Mouse (Mus musculus) urinary bladder, adult 18-20 months (tissue): ENCODE data around the gene Sh3bgrl3.

Source experiments
- DNase-seq, 2 experiments: peaks; one replicate each; pipeline ENCODE4 v3.0.0; 2022; ENCODE audit warnings: low spot score in 2 of 2, mixed read lengths in 2 of 2

Sh3bgrl3 gene

GRCm38 (mm10) chr4:134128983-134129362 lies 384 bp upstream of the Sh3bgrl3 start:
- DNase-seq = peak in 1 of 2 experiments; percentile 64

- no peak for DNase-seq
These were observed 796 bp downstream of the Sh3bgrl3 start for GRCm38 (mm10) chr4:134127793-134128192.

GRCm38 (mm10) chr4:134127121-134127455 lies 1.5 kb downstream of the Sh3bgrl3 start:
- no peak for DNase-seq

GRCm38 (mm10) chr4:134126300-134127120 lies 2.1 kb downstream of the Sh3bgrl3 start:
- no peak for DNase-seq

DNA sequence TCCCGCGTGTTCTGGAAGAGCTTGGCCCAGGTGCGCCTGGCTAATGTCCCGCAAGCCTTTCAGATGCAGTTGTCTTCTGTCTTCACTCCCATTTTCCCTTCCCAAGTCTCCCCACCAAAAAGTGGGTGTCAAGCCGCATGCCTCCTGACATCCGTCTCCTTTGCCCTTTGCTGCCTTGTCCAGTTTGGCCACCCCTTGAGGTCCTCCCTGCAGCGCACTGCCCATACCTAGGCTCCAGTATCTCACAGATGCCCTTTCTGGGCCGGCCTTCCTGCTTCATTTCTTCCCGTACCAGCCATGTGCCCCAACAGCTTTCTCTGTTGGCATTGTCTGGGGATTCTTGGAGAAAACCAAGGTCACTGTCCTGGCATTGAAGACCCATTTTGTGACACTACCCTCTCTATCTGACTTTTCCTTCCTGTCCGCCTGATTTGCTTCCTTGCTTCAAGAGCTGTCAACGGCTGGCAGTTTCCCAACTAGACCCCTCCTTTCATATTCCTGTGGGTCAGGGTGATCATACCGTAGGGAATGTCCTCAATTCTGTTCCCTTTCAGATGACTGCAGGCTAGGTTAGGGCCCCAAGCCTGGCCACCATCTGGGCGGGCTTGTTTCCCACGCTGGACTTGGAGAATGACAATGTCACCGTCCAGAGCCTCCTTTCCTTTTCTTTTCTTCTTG lies 3.1 kb downstream of the Sh3bgrl3 start:
- DNase-seq = no peak

GRCm38 (mm10) chr4:134123680-134124551 lies 4.7 kb downstream of the Sh3bgrl3 start:
- DNase-seq = peak in 1 of 2 experiments; percentile 32

DNA sequence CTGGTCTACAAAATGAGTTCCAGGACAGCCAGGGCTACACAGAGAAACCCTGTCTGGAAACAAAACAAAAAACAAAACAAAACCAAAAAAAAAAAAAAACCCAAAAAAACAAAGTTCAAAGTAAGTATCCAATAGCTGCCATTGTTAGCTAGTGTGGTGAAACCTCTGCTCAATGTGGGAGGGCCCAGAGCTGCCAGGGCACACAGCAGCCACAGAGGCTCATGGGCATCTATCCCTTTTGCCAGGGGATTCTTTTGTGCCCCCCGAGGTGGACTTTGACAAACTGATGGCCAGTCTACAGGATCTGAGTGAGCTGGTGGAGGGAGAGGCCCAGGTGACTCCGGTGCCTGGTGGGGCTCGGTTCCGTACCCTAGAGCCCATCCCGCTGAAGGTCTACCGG lies 5.4 kb downstream of the Sh3bgrl3 start:
- no peak for DNase-seq

DNA sequence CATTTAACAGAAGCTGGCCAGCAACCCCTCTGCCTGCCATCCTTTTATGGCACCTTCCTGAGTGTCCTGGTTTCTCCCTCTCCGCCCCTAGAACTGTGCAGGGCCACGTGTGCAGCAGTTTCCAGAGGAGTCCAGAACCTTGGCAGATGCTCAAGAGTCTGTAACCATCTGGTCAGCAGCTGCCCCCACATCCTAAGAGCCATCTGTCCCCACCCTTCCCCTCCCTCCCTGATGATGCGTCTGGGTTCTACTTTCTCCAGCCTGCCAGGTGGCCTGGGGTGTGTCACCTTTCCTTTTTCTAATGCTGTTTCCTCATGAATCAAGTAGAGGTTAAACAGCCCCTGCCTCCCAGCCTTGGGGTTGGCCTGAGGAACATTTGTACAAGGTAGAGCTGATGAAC lies 6.3 kb downstream of the Sh3bgrl3 start:
- DNase-seq = no peak

DNA sequence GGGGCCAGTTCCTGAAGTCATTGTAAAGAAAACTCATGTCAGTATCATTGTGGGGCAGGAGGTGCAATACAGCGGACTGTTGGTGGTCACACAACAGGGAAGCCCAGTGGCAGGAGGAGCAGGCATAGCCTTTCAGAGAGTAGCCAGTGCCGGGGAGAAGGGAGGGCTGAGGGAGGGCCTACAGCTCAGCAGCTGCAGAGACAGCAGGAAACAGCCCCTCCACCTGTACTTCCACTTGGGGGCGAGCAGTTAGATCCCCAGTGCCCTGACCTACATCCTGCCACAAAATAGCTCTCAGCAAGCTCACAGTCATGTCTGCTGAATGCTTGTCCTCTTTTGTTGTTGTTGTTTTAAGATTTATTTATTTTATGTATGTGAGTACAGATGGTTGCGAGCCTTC lies 7.0 kb downstream of the Sh3bgrl3 start:
- no peak for DNase-seq

DNA sequence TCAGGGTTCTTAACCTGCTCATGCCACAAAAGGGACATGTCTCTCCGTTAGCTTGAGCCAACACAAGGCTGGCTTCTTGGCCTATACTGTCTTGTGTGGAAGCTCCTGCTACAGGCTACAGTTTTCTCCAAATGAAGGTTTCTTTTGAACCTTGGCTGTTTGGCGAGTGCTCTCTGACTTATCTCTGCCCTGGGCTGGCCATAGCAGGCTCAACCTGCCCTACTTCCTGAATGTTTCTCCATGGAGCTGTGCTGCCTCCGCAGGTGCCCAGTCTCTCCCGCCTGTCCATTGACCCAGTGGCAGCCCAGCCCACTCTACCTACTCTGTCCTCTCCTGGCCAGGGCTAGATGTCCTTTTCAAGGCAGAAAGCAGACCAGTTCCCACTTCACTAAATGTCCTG lies 7.7 kb downstream of the Sh3bgrl3 start:
- no peak for DNase-seq

DNA sequence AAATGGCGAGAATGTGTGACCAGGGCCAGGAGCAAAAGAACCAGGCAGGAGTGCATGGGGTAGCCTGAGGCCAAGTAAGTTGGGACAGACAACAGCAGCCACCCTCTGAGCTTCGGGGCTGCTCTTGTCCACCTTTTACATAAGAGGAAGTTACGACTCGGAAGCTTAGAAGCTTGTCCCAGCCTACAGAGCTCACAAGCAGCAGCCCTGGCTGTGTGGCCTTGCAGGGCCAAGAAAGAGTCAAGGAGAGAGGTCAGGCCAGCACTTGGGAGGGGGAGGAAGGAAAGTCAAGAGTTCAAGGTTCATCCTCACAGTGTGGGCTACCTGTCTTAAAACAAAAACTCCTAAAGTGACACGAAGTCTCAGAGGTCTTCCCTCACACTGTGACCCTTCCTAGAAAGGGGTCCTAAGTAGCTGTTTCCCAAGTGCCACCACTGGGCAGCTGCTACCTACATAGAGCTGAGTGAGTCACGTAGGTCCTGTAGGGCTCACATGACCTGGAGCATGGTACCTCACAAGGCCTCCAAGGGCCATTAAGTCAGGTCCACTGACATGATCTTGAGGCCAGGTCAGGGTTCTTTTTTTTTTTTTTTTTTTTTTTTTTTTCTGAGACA lies 8.3 kb downstream of the Sh3bgrl3 start:
- DNase-seq = no peak

DNA sequence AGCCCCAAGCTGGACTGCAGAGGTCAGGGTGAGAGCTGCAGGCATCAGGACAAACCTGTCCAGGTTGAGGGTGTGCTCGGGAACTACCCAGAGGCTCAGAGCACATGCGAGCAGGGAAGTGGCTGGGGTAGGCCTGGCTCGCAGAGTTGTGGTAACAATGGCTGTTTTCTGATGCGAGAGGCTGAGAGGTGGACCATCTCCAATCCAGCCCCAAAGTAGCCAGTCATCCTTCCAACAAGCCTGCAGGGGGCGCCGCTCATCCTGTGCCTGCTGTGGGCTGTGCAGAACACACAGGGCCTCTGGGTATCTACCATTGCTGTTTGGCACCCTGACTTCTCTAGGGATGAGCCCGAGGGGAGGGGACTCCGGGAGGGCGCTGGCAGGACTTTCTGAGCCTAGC lies 8.9 kb downstream of the Sh3bgrl3 start:
- no peak for DNase-seq

DNA sequence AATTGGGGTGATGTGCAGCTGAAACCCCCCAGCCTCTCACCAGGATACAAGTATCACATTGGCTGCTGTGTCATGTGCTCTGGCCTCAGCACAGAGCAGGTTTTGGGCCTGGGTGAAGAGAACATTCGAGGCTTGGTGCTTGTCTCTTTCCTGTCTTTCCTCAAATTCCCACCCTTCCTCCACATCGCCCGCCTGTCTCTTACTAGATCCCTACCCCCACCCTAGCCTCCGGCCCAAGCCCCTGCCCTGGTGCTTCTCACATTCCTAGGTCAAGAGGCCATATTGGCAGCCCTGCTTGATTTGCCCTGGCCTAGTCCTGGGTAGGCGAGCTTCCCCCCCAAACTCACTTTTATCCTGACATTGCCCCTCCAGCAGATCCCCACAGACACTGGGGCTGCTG lies 9.5 kb downstream of the Sh3bgrl3 start:
- no peak for DNase-seq

DNA sequence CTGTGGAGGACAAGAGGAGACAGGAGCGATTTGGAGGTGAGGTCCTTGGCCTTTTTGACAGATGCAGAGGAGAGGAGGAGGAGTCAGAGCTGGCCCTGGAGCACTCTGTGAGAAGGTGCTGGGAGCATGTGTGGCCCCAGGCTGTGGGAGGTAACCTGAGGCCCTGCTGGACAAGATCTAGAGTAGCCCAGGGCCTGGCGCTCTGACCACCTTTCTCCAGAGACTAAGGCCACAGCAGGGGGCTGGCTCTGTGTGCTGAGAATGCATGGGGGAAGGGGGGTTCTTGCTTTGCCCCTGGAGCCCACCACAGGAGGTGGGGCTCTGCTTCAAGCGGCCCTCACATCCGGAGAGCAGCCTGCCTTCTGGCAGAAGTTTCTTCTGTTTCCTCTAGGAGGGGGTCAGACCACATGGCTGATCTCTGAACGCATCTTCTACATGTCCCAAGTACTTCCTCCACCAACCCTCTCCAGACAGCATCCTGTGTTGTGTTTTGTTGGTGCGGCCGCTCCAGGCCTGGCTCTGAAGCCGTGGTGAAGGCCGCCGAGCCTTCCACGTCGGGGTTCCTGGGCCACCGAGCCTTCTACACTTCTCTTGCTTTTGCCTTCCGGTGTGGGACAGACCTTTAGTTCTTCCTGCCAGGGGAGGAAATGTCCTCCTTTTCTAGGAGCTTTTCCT lies 10.3 kb downstream of the Sh3bgrl3 start:
- no peak for DNase-seq

- DNase-seq = no peak
These were observed 11.6 kb downstream of the Sh3bgrl3 start for GRCm38 (mm10) chr4:134117012-134117411.

DNA sequence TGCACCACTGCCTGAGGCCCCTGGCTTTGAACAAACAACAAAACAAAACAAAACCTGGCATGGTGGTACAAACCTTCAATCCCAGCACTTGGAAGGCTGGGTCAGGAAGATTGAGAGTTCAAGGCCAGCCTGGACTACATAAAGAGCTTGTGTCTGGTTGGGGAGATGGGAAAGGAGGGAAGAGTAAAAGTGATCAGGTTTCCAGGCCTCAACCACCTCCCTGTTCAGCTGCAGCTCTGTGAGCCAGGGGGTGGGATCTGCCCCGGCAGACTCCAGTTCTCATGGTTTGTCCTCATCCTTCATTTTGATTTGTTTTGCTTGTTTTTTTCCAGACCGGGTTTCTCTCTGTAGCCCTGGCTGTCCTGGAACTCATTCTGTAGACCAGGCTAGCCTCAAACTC lies 12.1 kb downstream of the Sh3bgrl3 start:
- DNase-seq = no peak

DNA sequence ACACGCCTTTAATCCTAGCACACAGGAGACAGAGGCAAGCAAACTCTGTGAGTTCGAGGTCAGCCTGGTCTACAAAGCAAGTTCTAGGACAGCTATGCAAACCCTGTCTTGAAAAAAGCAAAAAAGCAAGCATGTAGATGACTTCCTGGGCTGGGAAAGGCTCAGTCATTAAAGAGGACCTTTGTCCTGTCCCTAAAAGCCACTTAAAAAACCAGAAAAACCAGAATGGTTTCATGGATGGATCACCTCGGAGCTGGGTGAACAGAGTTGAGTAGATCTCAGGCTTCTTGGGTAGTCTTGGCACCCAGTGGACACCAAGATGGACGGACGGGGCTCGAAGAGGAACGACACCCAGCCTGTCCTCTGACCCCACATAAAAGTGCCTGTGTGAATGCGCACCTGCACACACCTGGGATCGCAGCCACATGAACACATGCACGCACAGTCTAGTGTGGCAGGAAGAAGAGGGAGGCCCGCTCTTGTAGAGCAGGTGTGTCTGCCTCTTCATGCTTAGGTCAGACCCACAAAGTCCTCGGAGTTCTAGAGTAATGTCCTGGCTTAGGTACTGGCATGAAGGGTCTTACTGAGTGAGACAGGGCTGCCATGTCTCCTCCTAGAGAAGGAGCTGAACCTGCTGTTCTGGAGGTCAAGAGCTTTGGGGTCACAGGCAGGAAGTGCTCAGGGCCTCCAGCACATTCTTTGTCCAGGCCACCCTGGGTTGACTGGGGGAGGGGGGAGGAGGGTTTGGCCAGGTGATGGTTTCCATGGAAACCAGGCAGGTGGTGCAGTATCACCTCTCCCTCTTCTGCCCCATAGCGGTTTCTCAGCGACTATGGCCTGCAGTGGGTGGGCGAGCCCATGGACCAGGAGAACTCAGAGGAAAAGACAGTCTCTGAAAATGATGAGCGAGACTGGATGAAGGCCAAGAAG lies 13.1 kb downstream of the Sh3bgrl3 start:
- DNase-seq = no peak

- DNase-seq = no peak
These were observed 14.6 kb downstream of the Sh3bgrl3 start for GRCm38 (mm10) chr4:134114038-134114437.

DNA sequence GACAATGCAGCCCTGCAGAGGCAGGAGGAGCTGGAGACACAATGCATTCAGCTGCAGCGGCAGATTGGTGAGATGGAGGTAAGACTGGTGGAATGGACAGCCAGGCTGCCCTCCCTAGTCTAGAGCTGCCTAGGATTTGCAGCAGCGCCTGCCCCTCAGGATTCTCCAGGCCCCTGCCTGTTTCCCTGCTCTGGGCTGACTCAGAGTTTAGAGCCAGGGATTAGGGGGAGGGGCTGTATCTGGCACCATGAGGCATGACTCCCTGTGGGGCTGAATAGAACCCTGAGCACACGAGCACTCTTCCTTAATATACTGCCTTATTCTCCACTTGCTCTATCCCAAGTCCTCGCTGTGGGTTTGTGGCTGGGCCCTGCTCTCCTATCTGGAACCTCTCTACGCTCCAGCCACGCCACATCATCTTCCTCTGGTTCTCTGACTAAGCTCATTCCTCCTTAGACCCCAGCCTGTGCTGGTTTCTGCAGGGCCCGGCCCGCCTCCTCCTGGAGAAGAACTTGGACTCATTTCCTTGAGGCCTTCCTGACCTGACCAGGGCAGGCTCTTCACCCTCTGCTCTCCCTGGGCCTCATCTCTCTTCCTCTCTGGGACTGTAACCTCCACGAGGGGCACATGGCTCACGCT lies 15.1 kb downstream of the Sh3bgrl3 start:
- DNase-seq = no peak

- DNase-seq = no peak
These were observed 16.2 kb downstream of the Sh3bgrl3 start for GRCm38 (mm10) chr4:134112403-134112802.
